Mouse (Mus musculus) adrenal gland, adult 10 weeks (tissue): ENCODE measurements around the gene Fam110a. TPM values are rescaled to one million over a fixed set of nuclear protein-coding genes. Genes with fewer than 3 reads are reported as not detected.

Experiments
- polyA plus RNA-seq: library from polyadenylated mRNA; stranded (reverse); fragments of 350-450 nt; fragmentation: Illumina TruSeq; extraction: RNeasy Lipid Tissue Mini Kit (QIAGEN cat#74804); gene quantifications from one replicate; pipeline ENCODE4 v1.2.3, GENCODE M21; 2014; ENCODE audit warnings: low read depth, low replicate concordance

The Fam110a gene
- polyA plus RNA-seq: 0.76 TPM

DNA sequence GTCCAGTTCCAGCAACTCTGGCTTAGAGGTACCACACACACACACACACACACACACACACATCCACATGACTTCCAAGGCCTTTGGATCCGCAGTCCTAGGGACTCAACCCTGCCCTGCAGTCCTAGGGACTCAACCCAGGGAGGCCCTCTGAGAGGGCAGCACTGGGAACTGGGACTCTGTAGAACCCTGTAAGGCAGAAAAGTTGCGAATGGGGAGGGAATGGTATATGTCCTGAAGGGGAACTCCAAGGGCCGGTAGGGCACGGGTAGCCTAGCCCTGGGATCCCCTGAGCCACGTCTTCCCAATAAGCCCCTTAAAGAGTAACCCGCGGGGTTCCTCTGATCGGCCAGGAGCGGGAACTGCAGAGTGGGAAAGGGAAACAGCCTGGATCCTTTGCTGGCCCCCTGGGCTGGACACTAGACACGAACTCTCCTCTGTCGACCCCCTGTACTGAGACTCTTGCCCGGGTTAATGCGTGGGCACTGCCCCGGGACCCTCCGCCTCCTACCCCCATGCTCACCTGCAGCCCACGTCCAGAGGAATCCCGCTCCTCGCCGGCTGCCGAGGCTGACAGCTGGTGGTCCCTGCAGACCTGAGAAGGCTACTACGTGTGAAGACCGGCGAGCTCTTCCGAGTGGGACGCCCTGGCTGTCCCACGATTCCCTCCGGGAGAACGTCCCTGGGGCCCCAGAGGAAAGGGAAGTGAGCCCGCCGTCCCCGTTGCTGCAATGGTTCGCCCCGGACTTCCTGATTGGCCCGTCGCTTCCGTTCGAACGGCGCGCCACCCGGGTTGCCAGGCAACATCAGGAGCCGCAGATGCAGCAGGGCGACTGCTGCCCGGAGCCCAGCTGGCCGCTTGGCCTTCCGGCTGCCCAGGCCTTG, at the start of gene Fam110a:
Gene Fam110a, minus strand, starts transcription at position 750 of the 885 bp plus-strand sequence.

DNA sequence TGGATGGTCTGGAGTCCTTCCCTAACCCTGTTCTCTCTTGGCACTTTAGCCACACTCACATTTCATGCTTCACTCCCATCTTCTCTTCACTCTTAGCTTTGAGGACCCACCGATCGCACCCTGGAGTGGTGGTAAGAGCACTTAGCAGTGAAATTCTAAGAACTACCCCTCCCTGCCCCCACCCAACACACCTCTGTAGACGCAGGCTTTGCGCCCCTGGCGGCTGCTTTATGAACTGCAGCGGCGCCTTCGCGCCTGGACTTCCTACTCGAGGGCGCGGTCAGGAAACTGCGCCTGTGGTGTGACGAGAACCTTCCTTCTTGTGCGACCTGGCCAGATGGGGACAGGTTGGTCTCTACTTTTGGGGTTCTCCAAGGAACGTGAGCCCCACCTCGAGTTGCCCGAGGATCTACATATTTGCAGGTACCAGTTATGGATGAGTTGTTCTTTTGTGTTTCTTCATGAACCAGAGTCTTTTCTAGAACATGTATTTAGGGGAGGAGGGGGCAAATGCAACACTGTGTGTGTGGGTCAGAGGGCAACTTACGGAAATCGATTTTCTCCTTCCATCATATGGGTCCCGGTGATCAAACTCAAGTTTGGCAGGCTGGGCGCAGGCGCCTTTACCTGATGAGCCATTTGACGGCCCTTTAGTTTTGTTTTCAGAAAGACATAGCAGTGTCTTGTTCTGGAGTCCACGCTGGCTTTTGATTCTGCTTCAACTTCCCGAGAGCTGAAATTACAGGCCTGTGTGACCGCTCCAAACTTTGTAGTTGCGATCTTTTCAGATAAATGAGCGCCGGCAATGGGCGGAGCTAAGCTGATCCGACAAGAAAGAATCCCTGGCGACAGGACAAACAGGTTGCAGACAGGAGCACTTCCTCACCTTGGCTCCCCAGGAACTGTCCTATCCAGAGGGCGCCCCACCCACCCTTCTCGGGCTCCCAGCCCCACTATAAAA, 16.5 kb upstream of the Fam110a start, which contains the start of gene Slc52a3:
Gene Slc52a3, plus strand, starts transcription at position 283 of the 961 bp plus-strand sequence.

Other genes with a start within 250 kb of the Fam110a start
- 11.2 TPM for gene Psmf1, start 236.0 kb downstream of the Fam110a start, polyA plus RNA-seq
- not detected for gene Rspo4, start 137.3 kb downstream of the Fam110a start, polyA plus RNA-seq
- gene Angpt4, start 69.0 kb downstream of the Fam110a start, polyA plus RNA-seq: not detected
- 0.64 TPM for gene Slc52a3, start 16.3 kb upstream of the Fam110a start, polyA plus RNA-seq
- gene Scrt2, start 101.3 kb upstream of the Fam110a start, polyA plus RNA-seq: not detected
- 277 TPM for gene Srxn1, start 125.3 kb upstream of the Fam110a start, polyA plus RNA-seq
- gene Tcf15, start 163.3 kb upstream of the Fam110a start, polyA plus RNA-seq: not detected
- gene Csnk2a1, start 246.6 kb upstream of the Fam110a start, polyA plus RNA-seq: 246 TPM